Mouse (Mus musculus) layer of hippocampus, adult 18-20 months (tissue): ENCODE data around the gene Msrb3. TPM values are rescaled to one million over a fixed set of nuclear protein-coding genes. Genes with fewer than 3 reads are reported as not detected.

ENCODE experiments used
- DNase-seq, 2 experiments: peaks; one replicate each; pipeline ENCODE4 v3.0.0; 2022; ENCODE audit warnings: low spot score in 2 of 2
- total RNA-seq, 2 experiments: library from RNA; stranded (reverse); gene quantifications; 2 replicates each; pipeline ENCODE4 v1.2.3; 2021

Gene Msrb3
- total RNA-seq, 2 experiments from 2014 or later = 4.1 to 4.2 TPM

DNA sequence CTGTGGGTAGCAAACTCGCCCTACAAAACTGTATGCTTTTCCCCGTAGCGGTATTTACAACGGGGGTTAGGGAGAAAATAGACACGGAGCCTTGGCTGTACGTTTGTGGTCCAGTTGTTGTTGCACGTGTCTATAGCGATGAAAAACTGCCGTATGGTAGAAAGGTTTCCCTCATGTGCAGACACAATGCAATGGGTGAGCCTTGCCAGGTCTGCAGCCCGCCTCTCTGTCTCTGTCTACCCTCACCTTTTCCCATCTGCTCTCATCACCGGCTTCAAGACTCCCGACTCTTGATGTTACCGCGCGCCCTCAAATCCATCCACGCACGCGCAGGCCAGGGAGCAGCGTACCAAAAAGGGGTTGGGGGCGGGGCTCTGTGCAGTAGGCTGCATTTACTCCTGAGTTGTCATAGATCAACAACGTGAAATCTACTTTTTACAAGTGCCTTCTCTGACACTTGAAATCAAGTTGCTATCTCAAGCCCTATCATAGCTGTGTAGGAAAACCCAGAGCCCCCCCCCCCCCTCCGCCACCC lies 29.6 kb downstream of the Msrb3 start:
- no peak for DNase-seq

DNA sequence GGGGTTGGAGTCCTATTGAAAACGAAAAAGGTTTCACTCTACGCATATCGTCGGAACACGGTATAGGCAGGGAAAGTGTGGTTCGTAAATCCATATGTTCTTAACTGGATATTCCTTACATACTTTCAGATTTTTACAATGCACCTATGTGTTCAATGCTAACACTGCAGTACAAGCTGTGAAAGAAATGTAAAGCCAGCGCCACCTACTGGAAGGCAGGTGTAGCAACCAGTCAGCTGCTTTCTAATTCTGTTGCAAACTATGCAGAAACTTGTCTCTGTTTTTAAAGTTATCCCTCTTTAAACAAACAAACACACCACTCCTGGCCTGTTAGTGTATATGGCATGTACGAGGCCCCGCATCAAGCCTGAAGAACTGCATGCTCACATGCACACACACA lies 34.5 kb downstream of the Msrb3 start:
- DNase-seq = peak; percentile 43 to 79

DNA sequence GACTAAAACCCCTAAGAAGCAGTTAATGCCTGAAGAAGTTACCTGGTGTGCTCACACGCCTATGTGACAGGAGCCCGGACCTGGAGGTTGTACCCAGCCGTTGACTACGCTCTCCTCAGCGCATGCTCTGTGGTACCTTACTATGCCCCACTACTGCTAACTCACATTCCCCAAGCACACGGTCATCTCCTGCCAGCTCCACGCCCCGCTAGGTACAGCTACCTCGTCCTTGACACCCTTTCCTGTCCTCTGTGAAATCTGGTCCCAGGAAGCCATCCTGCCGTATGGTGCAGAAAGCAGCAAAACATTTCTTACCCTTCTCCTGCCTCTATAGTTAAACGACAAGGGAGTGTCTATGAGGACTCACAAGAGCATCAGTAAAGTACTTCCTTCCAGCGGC lies 37.2 kb downstream of the Msrb3 start:
- DNase-seq = no peak

DNA sequence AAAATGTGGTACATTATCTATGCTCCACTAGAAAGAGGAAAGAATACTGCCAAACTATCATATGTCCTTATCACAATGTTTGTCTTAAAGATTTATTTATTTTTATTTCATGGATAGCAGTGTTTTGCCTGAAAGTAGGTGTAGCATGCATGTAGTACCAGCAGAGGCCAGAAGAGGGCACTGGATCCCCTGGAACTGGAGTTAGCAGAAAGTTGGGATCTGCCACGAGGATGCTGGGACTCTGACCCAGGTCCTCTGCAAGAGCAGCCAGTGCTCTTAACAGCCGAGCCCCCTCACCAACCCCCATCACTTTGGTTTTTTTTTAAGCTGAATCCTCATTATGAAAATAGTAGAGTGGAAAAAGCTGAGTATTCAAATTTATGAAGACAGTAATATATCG lies 37.7 kb downstream of the Msrb3 start:
- no peak for DNase-seq

DNA sequence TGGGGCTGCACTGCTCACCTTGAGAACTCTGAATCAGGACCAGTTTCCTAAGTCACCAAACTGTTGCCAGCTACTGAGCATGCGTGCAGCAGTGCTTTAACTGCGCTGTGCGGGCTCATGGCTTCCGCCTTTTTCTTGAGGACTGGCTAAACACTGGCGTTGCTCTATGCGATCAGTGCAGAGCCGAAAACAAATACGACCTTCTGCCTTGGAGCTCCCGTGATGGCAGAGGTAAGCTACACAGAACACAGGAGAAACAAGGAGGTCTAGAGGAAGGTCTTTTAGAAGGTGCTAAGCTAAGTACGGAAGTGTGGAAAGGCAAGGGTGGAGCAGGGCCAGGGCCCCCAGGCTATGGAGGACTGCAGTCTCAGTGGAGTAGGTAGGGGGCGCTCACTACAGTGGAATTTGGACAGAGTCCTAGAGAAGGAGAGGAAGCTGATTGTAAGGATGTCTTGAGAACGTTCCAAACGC lies 41.3 kb downstream of the Msrb3 start:
- DNase-seq = no peak

DNA sequence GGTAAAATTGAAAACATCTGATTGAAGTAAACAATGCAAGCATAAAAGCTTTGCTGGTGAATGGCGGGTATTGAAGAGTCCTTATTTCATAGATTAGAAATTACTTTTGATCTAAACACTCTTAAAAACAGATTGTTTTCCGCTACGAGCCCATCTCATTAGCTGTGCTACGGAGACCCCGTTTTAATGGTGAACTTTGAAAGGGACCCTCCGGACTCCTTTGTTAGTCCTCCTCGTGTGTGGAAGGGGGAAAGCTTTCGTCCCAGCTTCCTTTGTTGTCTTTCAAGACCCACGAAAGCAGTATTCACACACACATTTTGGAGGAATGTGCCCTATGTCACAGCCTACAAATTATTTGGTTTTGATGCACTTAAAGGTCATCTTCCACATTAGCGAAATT lies 44.6 kb downstream of the Msrb3 start:
- no peak for DNase-seq

DNA sequence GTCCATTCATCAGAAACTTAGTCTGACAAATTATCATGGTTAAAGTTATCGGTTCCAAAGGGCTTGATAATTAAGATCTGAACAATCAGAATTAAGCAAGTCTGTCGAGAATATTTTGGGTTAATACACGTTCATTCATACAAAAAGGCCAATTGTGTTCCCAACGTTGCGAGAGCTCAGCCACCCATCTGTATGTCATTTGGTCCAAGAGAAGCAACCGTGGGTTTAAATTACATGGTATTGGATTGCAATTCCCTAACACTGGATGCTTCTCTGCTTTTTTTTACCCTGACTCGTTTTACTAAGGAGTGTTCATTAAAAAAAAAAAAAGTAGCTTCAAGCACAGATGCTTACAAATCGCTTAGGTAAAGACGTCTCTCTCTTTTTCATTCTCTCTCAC lies 45.1 kb downstream of the Msrb3 start:
- no peak for DNase-seq

DNA sequence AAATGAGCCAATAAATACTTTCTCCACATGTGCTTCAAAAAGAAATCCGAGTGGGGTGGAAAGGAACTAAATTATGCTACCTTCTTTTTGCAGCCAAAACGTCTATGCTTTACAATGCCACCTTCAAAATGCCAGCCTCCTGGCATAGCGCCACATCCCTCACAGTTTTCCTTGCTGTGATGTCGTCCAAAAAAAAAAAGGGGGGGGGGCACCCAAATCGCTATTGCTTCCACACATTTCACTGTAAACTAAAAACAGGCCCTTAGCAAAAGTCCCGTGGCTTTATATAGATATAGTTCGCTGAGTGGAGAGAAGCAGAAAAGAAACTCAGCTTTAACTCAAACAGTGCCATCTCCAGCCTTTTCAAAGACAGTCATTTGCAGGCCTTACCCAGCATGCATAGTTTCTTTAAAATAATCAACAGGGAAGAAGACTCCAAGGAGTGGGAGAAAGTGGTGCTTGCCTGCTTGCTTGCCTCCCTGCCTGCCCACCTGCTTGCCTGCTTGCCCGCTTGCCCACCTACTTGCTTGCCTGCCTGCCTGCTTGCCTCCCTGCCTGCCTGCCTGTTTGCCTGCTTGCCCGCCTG lies 47.6 kb downstream of the Msrb3 start:
- no peak for DNase-seq

DNA sequence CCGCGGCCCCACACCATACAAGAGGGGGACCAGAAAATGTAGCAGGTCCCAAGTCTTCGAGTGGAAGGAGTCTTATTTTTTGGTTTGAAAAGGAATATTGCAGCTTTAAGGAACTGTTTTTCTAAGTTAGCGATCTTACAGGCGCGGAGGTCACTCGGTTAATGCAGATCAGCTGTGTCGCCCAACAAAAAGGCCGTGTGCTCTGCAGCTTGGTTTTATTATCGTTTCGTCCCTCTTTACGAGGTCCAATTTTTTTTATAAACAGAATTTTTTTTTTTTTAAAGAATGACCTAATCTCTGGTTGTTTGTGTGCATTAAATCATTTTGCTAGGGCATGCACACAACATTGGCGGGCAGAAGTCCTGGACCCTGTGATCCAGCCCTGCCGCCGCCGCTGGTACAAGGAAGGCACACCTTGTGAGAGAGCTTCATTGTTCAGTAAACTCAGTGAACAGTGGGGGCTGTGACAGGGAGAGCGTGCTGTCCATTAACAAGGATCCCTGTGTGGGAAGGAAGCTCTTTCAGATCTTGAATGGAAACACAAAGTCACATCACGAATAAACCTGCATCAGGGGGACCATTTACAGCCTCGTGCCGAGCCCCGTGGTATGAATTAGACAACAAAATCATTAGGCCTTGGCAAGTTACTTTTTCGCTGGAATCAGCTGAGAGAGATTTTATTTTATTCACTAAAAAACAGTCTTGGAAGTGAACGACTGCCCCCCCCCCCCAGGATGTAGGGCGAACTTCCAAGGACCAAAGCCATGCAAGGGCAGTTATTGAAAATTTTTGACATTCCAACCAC lies 48.3 kb downstream of the Msrb3 start:
- DNase-seq = no peak

DNA sequence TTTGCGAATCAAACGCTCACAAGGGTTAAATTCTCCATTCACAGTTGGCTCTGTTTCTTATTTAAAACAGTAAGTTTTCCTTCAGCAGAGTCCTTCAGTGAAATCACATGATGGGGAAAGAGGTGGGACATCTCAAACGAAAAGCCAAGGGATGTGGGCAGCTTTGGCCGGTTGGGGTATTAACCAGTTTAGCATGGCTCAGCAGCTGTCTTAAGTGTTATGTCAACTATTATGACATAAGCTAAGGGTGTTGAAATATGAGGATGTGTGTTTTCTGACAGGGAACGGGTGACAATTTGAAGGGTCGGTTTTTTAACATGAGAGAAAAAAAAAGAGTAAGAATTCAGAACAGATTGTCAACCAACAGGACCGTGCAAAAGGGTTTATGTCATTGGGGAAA lies 50.2 kb downstream of the Msrb3 start:
- no peak for DNase-seq

DNA sequence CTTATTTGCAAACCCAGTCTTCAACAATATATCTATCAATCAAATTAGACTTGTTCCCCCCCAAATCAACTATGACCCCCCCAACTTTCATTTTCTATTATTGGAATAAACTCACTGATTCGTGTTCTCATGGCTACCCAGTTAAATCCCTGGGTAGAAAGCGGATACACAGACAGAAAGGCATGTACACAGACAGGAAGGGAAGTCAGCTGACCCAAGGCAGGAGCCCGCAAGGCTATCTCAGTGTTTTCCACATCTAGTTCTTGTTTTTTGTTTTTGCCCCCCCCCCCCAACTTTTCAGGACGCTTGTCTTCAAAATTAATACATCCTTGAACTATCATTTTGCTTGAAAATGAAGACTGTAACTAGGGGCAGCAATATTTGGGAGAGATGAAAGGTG lies 51.1 kb downstream of the Msrb3 start:
- no peak for DNase-seq

DNA sequence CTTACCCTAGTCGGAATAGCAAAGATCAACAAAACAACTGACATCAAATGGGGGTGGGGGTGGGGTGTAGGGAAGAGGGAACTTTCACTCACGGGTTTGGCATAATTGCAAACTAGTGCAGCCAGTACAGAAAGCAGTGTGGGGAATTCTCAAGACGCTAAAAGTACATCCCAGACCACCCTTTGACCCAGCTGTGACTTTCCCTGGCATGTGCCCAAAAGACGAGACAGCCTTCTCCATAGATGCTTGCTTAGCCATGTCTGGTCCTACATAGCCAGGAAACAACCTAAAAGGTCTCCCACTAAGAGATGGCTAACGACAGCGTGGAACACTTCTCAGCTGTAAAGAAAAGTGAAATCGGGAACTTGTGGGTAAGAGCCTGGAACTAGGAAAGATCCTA lies 58.9 kb downstream of the Msrb3 start:
- DNase-seq = no peak

DNA sequence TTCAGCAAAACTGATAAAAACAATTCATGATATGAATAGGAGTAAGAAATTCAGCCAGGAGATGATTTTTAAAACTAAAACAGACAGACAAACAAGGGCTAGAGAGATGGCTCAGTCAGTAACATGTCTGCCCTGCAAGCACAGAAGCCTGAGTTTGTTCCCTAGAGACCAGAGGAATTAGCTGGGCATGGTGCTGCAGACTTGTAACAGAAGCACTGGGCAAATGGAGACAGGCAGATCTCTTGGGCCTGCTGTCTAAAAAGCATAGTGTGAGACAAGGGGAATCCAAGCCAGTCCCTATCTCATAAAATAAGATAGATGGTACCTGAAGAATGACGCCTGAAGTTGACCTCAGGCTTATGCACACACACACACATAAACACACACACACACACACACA lies 64.4 kb downstream of the Msrb3 start:
- no peak for DNase-seq

DNA sequence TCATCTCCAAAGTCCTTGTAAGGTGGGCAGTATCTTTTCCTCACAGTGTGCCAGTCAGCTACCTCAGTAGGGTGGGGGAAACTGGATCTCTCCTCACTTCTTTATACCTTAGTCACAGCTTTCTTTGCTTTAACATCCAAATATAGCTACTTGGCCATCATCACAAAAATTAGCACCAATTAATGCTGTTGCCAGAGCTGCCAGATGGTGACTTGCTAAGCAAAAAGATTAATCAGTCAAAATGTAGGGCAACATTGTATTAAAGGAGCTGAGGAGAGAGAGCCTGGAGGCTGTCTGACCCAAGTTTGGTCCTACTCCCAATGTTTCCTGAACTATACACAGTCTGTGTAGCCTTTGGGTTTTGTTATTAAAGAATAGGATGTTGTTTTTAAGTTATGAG lies 65.1 kb downstream of the Msrb3 start:
- peak in 1 of 2 experiments; percentile 21 for DNase-seq

DNA sequence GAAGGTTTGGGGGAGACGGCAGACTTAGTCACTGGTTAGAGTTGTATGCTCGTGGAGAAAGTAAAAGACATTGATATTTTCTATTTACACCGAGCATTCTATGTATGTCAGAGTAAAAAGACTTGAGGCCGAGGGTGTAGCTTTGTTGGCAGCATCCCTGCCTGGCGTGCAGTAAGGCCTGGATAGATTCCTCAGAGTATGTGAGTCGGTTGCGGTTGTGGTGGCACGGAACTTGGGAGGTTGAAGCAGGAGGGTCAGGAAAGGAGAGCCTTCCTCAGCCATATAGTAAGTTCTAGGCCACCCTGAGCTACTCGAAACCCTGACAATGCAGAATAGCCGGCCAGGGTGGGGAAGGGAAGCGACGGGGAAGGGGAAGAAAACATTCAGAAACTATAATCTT lies 71.1 kb downstream of the Msrb3 start:
- no peak for DNase-seq

DNA sequence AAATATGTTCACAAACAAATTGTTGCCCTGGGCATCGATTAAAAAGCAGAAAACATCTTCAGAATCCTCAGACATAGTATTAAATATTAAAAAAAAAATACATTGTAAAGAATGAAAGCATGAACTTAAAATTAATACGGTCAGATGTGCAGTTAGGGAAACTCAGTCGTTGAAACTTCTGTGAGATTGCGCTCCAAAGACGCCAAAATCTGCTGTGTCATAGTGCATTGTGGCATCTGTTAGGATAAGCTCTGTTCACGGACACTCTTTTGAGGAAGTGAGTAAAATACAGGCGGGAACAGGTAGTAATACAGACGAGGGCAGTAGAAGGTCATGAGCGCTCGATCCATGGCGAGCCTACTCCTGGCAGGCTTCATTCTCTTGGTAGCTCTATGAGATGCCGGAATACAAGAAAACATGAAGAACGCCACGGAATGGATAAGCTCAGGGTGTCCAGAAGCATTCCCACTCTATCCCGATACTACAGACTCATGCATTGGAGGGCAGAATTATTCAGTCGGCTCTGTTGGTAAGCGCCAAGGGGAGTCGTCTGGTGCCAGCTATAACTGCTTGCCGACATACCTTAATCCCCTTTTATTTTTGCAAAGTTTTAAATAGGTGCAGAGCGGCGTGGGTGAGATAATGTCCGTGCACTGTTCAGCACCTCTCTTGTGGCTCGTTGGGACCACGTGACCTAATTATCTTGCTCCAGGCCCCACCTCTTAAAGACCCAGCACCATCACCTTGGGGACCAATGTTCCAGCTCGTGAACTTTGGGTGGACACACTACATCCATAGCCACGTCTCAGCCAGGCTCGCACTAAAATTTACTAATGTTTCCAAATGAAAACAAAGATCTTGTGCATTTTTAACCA lies 71.9 kb downstream of the Msrb3 start:
- no peak for DNase-seq

DNA sequence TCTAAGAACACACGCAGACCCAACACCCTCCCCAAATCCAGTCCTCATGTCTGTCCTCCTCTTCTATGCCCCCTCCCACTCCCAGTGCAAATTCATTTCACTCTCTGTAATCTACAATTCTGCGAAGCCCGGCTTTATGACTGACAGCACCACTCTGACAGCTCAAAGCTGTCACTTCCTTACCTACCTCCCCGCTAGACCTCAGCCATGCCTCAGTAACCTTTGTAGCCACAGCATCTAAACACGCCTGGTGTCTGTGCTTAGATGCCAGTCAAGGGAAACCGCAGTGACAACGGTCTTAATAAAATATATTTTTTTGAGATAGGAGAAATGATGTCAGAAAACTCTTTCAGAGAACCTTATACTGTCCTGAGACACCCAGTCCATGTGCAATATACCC lies 72.5 kb downstream of the Msrb3 start:
- DNase-seq = no peak

DNA sequence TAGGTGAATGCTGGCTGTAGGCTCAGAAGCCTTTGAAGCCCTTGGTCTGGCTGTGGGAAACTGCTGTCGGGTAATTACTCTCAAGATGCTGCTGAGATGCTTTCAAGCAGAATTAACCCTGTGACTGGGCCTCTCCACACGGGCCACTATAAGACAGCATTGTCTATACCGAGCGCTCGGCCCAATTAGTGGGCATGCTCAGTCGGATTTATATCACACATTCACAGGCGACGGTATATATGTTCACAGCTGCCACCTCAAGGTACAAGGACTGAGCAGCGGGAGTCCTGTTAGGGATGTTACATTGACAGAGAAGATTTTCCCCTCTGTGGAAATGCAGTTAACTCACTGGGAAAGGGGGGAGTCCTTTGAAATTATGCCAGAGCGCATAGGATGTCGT lies 73.3 kb downstream of the Msrb3 start:
- no peak for DNase-seq

DNA sequence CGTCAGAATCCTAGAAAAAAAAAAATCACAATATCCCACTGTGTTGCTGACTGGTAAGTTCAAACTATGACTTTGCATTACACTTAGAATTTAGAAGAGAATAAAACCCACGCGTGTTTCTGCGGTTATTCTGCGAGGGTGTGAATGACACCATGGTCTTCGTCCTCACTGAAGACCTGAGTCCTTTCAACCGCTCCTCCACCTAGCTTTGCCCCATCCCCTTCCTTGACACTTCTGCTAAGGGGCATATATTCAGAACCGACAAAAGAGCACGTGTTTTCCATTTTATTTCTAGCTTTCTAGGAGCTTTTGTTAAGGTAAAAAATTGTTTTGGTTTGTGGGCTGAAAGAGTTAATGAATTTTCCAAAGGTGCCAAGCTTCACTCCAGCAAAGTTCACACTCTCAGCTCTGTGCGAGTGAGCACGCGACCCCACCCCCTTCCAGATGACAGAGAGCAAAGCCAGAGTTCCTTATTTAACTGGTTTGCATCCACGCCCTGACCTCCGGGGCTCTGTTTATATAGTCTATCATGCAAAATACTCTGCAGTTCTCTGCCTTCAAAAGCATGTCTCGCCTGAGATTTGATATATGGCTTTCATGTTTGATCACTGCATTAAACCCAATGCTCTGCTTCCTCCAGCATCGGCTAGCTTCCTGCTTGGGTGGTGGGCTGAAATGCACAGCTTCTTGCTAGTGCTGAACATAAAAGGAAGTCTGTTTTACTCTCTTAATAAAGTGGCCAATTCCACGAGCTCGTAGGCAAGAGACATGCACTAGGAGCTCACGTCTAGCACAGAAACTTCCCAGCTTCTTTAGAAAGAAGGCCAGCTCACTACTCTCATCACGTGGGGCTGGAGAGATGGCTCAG lies 77.2 kb downstream of the Msrb3 start:
- no peak for DNase-seq

DNA sequence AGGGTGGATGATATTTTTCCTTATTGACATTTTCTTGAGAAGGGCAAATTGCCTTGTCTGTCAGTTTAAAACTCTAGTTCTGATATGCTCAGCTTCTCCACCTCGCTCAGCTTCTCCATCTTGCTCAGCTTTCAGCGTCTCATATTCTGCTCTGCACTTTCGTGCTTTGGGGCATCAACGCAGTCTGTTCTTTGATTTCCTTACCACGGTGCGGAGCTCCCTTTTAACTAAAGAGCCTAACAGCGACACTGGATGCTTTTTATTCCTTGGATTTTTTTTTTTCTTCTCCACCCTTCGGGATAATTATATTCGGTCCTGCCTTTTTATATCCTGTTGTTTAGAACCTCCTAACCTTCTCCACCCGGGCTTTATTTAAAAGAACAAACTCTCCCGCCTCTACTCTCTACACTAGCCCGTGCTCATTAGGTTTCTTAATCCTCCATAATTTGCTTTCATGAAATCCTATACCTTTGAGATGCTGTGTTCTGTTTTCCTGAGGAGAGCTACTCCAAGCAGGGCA lies 78.1 kb downstream of the Msrb3 start:
- no peak for DNase-seq

DNA sequence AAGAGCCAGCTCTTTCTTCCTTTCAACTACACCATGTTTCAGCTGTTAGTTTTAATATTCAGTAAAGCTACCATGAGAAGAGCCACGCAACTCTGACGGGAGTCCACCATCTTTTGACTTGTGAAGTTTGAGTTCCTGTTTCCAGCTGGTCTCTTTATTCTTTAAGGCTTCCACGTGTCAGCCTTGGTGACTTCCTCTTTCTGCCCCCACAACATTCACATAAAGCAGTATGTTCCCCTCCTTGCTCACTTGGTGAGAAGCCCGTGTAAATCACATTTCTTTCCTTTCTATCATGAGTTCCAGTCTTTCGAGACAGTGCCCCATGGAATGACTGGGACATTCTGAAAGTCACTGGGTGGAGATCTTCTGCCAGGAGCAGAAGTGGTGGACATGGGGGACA lies 83.6 kb downstream of the Msrb3 start:
- no peak for DNase-seq
